Mouse (Mus musculus) heart, embryonic 12.5 days (tissue): ENCODE results near the gene Cep250. TPM values are rescaled to one million over a fixed set of nuclear protein-coding genes. Genes with fewer than 3 reads are reported as not detected.
A peak's percentile ranks its signal among the peaks of the same experiment; 100 is the strongest.

ENCODE experiments used
- ATAC-seq: fragments of 200-750 bp; cut with Nextera tagmentation; 2 replicates; pipeline ENCODE4 v1.8.0; 2017; ENCODE audit warnings: moderate TSS enrichment, moderate library complexity; ENCODE audit not compliant: insufficient number of reproducible peaks, low FRiP score
- H3K27ac ChIP-seq: fragments of 300-500 bp; sonication (generic); 2 replicates; pipeline ENCODE4 v1.5.1; 2016; ENCODE audit warnings: mild to moderate bottlenecking, moderate library complexity; ENCODE audit not compliant: poor library complexity, severe bottlenecking
- H3K27me3 ChIP-seq: fragments of 300-500 bp; sonication (generic); replicated peaks from 2 replicates; pipeline ENCODE4 v1.6.1; 2016; ENCODE audit warnings: mild to moderate bottlenecking, moderate library complexity
- H3K36me3 ChIP-seq: fragments of 300-500 bp; sonication (generic); 2 replicates; pipeline ENCODE4 v1.6.1; 2016; ENCODE audit warnings: mild to moderate bottlenecking, moderate library complexity
- H3K4me1 ChIP-seq: fragments of 300-500 bp; sonication (generic); replicated peaks from 2 replicates; pipeline ENCODE4 v1.6.1; 2016; ENCODE audit warnings: mild to moderate bottlenecking
- H3K4me2 ChIP-seq: fragments of 300-500 bp; sonication (generic); 2 replicates; pipeline ENCODE4 v1.6.1; 2016; ENCODE audit warnings: mild to moderate bottlenecking, moderate library complexity
- H3K4me3 ChIP-seq: fragments of 300-500 bp; sonication (generic); 2 replicates; pipeline ENCODE4 v1.5.1; 2016; ENCODE audit warnings: mild to moderate bottlenecking
- H3K9ac ChIP-seq: fragments of 300-500 bp; sonication (generic); 2 replicates; pipeline ENCODE4 v1.6.1; 2016; ENCODE audit warnings: mild to moderate bottlenecking, moderate library complexity
- H3K9me3 ChIP-seq: fragments of 300-500 bp; sonication (generic); replicated peaks from 2 replicates; pipeline ENCODE4 v1.6.1; 2016; ENCODE audit warnings: mild to moderate bottlenecking, moderate library complexity
- WGBS: fragments of 180-500 bp; shearing (Covaris S2); methylation state at CpG from one replicate; pipeline ENCODE4 v1.1.7; 2016; 5-methylcytosine and 5-hydroxymethylcytosine counted together
- polyA plus RNA-seq: library from polyadenylated mRNA; unstranded; fragments of >200 nt; fragmentation: Nextera tagmentation; extraction: Ambion mirVana; gene quantifications from 2 replicates; pipeline ENCODE4 v1.2.1, GENCODE M21; 2016

Gene Cep250
- polyA plus RNA-seq, 1 experiment from 2014 or later: 10.7 TPM

DNA sequence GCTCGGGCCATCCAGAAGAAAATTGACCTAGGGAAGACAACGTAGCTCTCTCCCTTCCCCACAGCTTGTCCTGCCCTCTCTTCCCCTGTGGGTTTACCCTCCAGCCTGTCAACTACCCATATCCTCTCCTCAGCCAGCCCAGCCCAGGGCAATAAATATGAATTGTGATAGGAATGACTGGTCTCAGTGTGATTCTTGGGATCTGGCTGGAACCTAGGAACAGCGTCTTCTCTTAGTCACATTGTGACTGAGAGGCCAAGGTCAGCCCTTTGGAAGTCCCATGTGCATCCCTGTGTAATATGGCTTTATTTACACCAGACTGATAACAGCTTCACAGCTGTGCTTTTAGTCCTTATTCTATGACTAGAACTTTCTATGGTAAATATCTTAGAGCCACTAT is 61.8 kb downstream of the Cep250 start:
- Histone ChIP-seq H3K4me1 (no peaks in the 10 kb centered on the region; the same call in 1 of the 2 replicates), H3K27me3 (no peaks in the 10 kb centered on the region), H3K4me3 (no peak overlapping the region), H3K9ac (no peak overlapping the region), H3K36me3 (peaks cover 64% of the 10 kb centered on the region), H3K9me3 (no peaks in the 10 kb centered on the region), H3K4me2 (no peak overlapping the region), H3K27ac (no peak overlapping the region)
- WGBS: 81% methylated on average over 3 of the region's 3 CpGs
- no peak for ATAC-seq

DNA sequence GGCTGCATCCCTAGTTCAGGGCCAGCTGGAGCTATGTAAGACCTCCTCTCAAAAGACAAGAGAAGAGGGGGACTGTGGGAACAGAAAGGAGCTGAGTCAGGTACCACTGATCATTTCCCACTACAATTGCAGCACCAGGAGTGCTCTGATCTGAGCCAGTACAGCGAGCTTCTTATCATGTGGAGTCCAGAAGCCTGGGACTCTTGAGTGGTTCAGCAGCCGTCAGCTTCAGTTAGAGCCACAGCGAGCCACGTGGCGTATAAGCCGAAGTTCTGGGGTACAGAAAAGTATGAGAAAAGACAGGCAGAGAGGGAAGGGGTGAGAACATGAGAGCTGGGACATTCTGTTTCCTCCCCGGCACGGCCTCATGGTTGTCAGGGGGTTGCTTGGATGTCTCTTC is 65.0 kb downstream of the Cep250 start:
- Histone ChIP-seq H3K9ac (no peak overlapping the region), H3K36me3 (peaks cover 33% of the 10 kb centered on the region), H3K27me3 (no peaks in the 10 kb centered on the region), H3K4me1 (no peaks in the 10 kb centered on the region; the same call in 1 of the 2 replicates), H3K4me2 (no peak overlapping the region), H3K4me3 (no peak overlapping the region), H3K9me3 (no peaks in the 10 kb centered on the region), H3K27ac (no peak overlapping the region)
- WGBS: 64% methylated on average over 8 of the region's 8 CpGs
- ATAC-seq: no peak

DNA sequence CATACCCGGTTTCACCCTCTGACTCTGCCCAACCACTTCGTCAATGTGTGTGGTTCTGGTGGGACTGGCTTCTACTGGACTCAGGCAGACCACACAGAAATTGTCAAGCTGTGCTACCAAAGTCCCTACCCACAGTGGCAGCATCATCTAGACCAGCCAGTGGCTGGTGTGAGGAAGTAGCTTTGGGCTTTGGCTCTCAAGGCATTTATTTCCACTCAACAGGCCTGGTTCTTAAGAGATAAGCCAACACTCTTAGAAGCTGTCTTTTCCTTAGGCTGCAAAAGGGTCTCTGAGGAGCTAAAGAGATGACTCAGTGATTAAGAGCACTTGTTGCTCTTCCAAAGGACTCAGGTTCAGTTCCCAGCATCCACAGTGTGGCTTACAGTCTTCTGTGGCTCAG is 65.5 kb downstream of the Cep250 start:
- Histone ChIP-seq H3K36me3 (peaks cover 28% of the 10 kb centered on the region), H3K4me2 (no peak overlapping the region), H3K9ac (no peak overlapping the region), H3K4me3 (no peak overlapping the region), H3K4me1 (no peaks in the 10 kb centered on the region; the same call in 1 of the 2 replicates), H3K27me3 (no peaks in the 10 kb centered on the region), H3K9me3 (no peaks in the 10 kb centered on the region), H3K27ac (no peak overlapping the region)
- WGBS: 79% methylated on average over 2 of the region's 2 CpGs
- no peak for ATAC-seq

DNA sequence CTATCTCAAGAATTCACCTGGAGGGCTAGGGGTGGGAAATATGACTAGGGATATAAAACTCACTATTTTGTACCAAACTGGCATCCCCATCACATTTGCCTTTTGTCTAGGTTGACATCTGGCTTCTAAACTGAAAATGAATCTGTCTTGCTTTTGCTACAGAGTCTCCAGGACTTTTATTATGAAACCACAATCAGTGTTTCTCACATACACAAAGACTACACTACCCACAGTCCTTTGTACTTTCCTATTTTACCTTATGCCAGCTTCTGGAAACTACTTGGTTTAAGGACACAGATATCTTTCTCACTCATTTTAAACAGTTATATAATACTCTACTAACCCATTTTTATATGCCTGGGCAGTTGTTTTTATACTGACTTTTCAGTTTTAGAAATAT is 69.2 kb downstream of the Cep250 start:
- Histone ChIP-seq H3K27me3 (no peaks in the 10 kb centered on the region), H3K27ac (no peak overlapping the region), H3K36me3 (no peaks in the 10 kb centered on the region), H3K4me2 (no peak overlapping the region), H3K9ac (no peak overlapping the region), H3K4me1 (no peaks in the 10 kb centered on the region; the same call in 1 of the 2 replicates), H3K9me3 (no peaks in the 10 kb centered on the region), H3K4me3 (no peak overlapping the region)
- ATAC-seq: no peak

DNA sequence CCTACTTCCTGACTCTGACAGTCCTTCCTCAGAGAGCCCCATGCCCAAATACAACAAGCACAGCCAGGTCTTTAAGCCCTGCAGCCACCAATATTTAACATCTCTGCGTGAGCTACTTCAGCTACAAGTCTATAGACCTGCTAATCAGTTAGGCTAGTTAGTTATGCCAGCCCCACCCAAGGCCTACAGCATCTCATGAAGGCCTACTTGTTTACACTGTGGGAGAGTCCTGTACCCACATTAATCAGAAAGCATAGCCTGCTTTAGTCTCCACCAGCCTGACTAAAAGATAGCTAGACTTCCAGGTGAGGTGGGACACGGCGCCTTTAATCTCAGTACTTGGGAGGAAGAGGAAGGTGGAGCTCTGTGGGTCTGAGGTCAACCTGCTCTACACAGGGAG is 83.1 kb downstream of the Cep250 start:
- WGBS: 80% methylated on average over 3 of the region's 3 CpGs
- H3K36me3 ChIP-seq: no peaks in the 10 kb centered on the region
- no peaks in the 10 kb centered on the region for H3K4me1 ChIP-seq

DNA sequence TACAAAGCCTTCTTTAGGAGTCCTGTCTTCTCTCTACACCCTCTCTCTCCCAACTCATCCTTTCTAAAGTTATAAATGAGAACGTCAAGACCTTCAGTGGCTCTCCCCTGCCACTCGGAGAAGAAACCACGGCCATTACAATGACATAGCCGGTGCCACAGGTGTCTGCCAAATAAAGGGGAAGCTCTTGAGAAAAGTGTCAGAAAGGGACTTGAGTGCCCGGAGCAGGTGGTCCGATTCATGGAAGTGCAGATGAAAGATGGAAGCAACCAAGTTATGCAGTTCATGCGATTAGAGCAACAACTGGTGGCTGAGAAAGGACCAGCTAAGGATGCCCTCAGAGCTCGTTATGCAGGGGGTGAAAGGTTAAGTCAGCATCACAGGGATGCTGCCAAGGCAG is 86.6 kb downstream of the Cep250 start:
- H3K36me3 ChIP-seq: no peaks in the 10 kb centered on the region
- no peak overlapping the region for H3K4me2 ChIP-seq
- peaks cover 20% of the 10 kb centered on the region for H3K27me3 ChIP-seq
- H3K4me1 ChIP-seq: no peaks in the 10 kb centered on the region
- H3K4me3 ChIP-seq: no peak overlapping the region
- no peak overlapping the region for H3K9ac ChIP-seq
- ATAC-seq: no peak
- H3K27ac ChIP-seq: no peak overlapping the region
- H3K9me3 ChIP-seq: no peaks in the 10 kb centered on the region
- 81% methylated on average over 8 of the region's 8 CpGs for WGBS

More for the DNA sequence above, 83.1 kb downstream of the Cep250 start:
- Histone ChIP-seq H3K4me3 (no peak overlapping the region), H3K9ac (no peak overlapping the region), H3K4me2 (no peak overlapping the region), H3K27me3 (no peaks in the 10 kb centered on the region), H3K27ac (no peak overlapping the region), H3K9me3 (no peaks in the 10 kb centered on the region)
- ATAC-seq: no peak

DNA sequence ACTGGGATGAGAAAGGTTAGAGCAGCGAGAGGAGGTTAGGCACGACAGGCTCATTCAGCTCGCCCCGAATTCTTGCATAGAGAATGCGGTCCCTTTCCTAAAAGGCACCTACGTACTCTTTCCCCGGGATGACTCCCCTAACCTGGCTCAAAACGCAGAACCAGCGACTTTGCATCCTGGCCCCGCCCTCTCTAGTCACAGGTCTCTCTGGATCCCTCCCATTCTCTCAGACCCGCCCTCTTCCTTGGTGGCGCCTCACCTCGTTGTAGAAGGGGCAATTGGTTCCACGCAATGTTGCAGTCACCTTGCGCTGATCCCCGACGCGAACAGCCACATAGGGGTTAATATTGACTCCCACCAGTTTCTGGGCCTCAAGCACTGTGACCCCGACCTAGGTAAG is 91.7 kb downstream of the Cep250 start:
- Histone ChIP-seq H3K4me1 (no peaks in the 10 kb centered on the region), H3K9me3 (no peaks in the 10 kb centered on the region), H3K9ac (no peak overlapping the region), H3K36me3 (no peaks in the 10 kb centered on the region), H3K4me2 (peak overlapping the region; percentile 20), H3K27me3 (peaks cover 60% of the 10 kb centered on the region), H3K27ac (no peak overlapping the region), H3K4me3 (no peak overlapping the region)
- WGBS: 6% methylated on average over 19 of the region's 19 CpGs
- no peak for ATAC-seq

Other genes with a start within 250 kb of the Cep250 start
- gene Edem2, start 227.0 kb upstream of the Cep250 start, polyA plus RNA-seq: 26.4 and 26.7 TPM in 2 replicates
- not detected in 2 replicates for gene Gm17581, start 220.6 kb upstream of the Cep250 start, polyA plus RNA-seq
- gene Procr, start 205.3 kb upstream of the Cep250 start, polyA plus RNA-seq: 7.2 and 9.1 TPM in 2 replicates
- 0.05 TPM in 1 of 2 replicates, not detected in the other for gene Mmp24, start 181.1 kb upstream of the Cep250 start, polyA plus RNA-seq
- gene BC029722, start 137.0 kb upstream of the Cep250 start, polyA plus RNA-seq: 8.9 and 9.4 TPM in 2 replicates
- gene Eif6, start 129.5 kb upstream of the Cep250 start, polyA plus RNA-seq: 110 and 116 TPM in 2 replicates
- 0.06 and 0.15 TPM in 2 replicates for gene Fam83c, start 121.6 kb upstream of the Cep250 start, polyA plus RNA-seq
- gene Uqcc1, start 26.1 kb upstream of the Cep250 start, polyA plus RNA-seq: 96.6 and 110 TPM in 2 replicates
- not detected in 2 replicates for gene Gm15557, start 15.7 kb upstream of the Cep250 start, polyA plus RNA-seq
- 0.36 and 0.42 TPM in 2 replicates for gene Gdf5, start 11.1 kb upstream of the Cep250 start, polyA plus RNA-seq
- gene 6430550D23Rik, start 51.5 kb downstream of the Cep250 start, polyA plus RNA-seq: 0.93 and 1.1 TPM in 2 replicates
- 137 and 142 TPM in 2 replicates for gene Ergic3, start 51.6 kb downstream of the Cep250 start, polyA plus RNA-seq
- gene Fer1l4, start 96.5 kb downstream of the Cep250 start, polyA plus RNA-seq: not detected in 2 replicates
- 3.1 and 3.3 TPM in 2 replicates for gene Spag4, start 108.7 kb downstream of the Cep250 start, polyA plus RNA-seq
- gene Cpne1, start 155.5 kb downstream of the Cep250 start, polyA plus RNA-seq: 30.0 and 31.0 TPM in 2 replicates
- gene Rbm12, start 155.5 kb downstream of the Cep250 start, polyA plus RNA-seq: 26.2 and 26.9 TPM in 2 replicates
- gene Gm28036, start 170.6 kb downstream of the Cep250 start, polyA plus RNA-seq: 19.1 and 21.0 TPM in 2 replicates
- 451 and 494 TPM in 2 replicates for gene Romo1, start 187.6 kb downstream of the Cep250 start, polyA plus RNA-seq
- gene Nfs1, start 187.7 kb downstream of the Cep250 start, polyA plus RNA-seq: 55.5 and 55.8 TPM in 2 replicates
- gene Rbm39, start 223.8 kb downstream of the Cep250 start, polyA plus RNA-seq: 434 and 459 TPM in 2 replicates
- 52.5 and 54.5 TPM in 2 replicates for gene Phf20, start 240.0 kb downstream of the Cep250 start, polyA plus RNA-seq